Mouse (Mus musculus): Measurements from ENCODE around the gene Spire2. TPM values are rescaled to one million over a fixed set of nuclear protein-coding genes. Genes with fewer than 3 reads are reported as not detected.
"Not testable (repeated sequence)": the region's sequence is repeated elsewhere in the genome, so short reads cannot be mapped to it uniquely, and the experiment has no call there.

The Spire2 gene
- total RNA-seq, 4 experiments from 2014 or later, result 2.3 to 2.8 (median 2.4) TPM

- no peak for DNase-seq
These were observed 52.5 kb downstream of the Spire2 start for GRCm38 (mm10) chr8:123384883-123385540.

- no peak for DNase-seq
These were observed 54.5 kb downstream of the Spire2 start for GRCm38 (mm10) chr8:123387041-123387440.

GRCm38 (mm10) chr8:123387801-123388200 lies 55.3 kb downstream of the Spire2 start:
- DNase-seq, result no peak

GRCm38 (mm10) chr8:123389026-123389425 lies 56.5 kb downstream of the Spire2 start:
- DNase-seq, result no peak

- no peak for DNase-seq
These were observed 65.8 kb downstream of the Spire2 start for GRCm38 (mm10) chr8:123398308-123398707.

GRCm38 (mm10) chr8:123401936-123402335 lies 69.4 kb downstream of the Spire2 start:
- DNase-seq, result no peak

- no peak for DNase-seq
These were observed 70.3 kb downstream of the Spire2 start for GRCm38 (mm10) chr8:123402730-123403326.

- no peak for DNase-seq
These were observed 72.0 kb downstream of the Spire2 start for GRCm38 (mm10) chr8:123404521-123404920.

- no peak for DNase-seq
These were observed 74.3 kb downstream of the Spire2 start, which contains the start of gene Mc1r for GRCm38 (mm10) chr8:123406786-123407185. Gene Mc1r, plus strand, starts transcription at chr8:123407107.

GRCm38 (mm10) chr8:123407612-123408011 lies 75.1 kb downstream of the Spire2 start:
- DNase-seq, result no peak

GRCm38 (mm10) chr8:123408586-123409544 lies 76.4 kb downstream of the Spire2 start:
- peak; percentile 43 for DNase-seq

GRCm38 (mm10) chr8:123410049-123410587 lies 77.6 kb downstream of the Spire2 start:
- DNase-seq, result peak; percentile 31

GRCm38 (mm10) chr8:123410788-123411187 lies 78.3 kb downstream of the Spire2 start:
- DNase-seq, result no peak

- DNase-seq, result peak; percentile 32
These were observed 78.7 kb downstream of the Spire2 start, which contains the start of gene Tubb3 for GRCm38 (mm10) chr8:123411246-123411645. Gene Tubb3, plus strand, starts transcription at chr8:123411424.

GRCm38 (mm10) chr8:123411781-123412327 lies 79.3 kb downstream of the Spire2 start:
- DNase-seq, result no peak

GRCm38 (mm10) chr8:123412560-123413170 lies 80.2 kb downstream of the Spire2 start:
- DNase-seq, result no peak

GRCm38 (mm10) chr8:123414255-123414654 lies 81.7 kb downstream of the Spire2 start:
- no peak for DNase-seq

- DNase-seq, result not testable (repeated sequence)
These were observed 82.6 kb downstream of the Spire2 start for GRCm38 (mm10) chr8:123414997-123415696.

GRCm38 (mm10) chr8:123415967-123416943 lies 83.7 kb downstream of the Spire2 start:
- DNase-seq, result no peak
